8 mouse cellular contexts compared by ENCODE assay signal in genomic region chr11:102432115-102432843, GRCm38 (mm10). TPM values are rescaled to one million over a fixed set of nuclear protein-coding genes. Genes with fewer than 3 reads are reported as not detected.
DNase-seq lines count a peak whose midpoint lies in the region; ATAC-seq lines count a peak whose summit lies in the region.
"Had no signal": no experiment of that assay in that cellular context is flagged by ENCODE, and none has a peak within 500 bp of the region (broad histone marks: within the 10 kb centered on the region; RNA-seq: fewer than 3 reads in every experiment).

No protein-coding gene starts in this region.

- whole genome bisulfite sequencing in kidney, embryonic 16.5 days = 63% methylated on average over 16 of the region's 16 CpGs
- 62% methylated on average over 16 of the region's 16 CpGs for WGBS in heart, embryonic 12.5 days
- WGBS in forebrain, embryonic 15.5 days = 68% methylated on average over 16 of the region's 16 CpGs

- 0 out of 2 replicates have a peak overlapping the region, but pooled peaks have one; percentile 18 for H3K4me2 ChIP-seq in kidney, embryonic 16.5 days (replicated peaks; ENCODE audit: low read depth, low read length)
- 0 out of 2 replicates have a peak overlapping the region, but pooled peaks have one; percentile 2 for H3K4me2 ChIP-seq in heart, embryonic 12.5 days
- H3K4me2 ChIP-seq in forebrain, embryonic 15.5 days (replicated peaks) = no peak overlapping the region
- H3K4me2 ChIP-seq: midbrain, embryonic 12.5 days had no signal

- no peak for ATAC-seq in kidney, embryonic 16.5 days (ENCODE audit: low FRiP score, low TSS enrichment)
- peak; percentile 26 for ATAC-seq in activated CD4-positive, CD25-positive, alpha-beta regulatory T cell, adult 4 months
- ATAC-seq in heart, embryonic 12.5 days (ENCODE audit: insufficient number of reproducible peaks, low FRiP score) = no peak
- ATAC-seq in forebrain, embryonic 15.5 days (replicated peaks) = no peak

- peaks cover 25% of the 10 kb centered on the region for H3K4me1 ChIP-seq in kidney, embryonic 16.5 days (ENCODE audit: insufficient read depth, low read length)
- peaks cover 31% of the 10 kb centered on the region for H3K4me1 ChIP-seq in heart, embryonic 12.5 days (replicated peaks)
- peaks cover 38% of the 10 kb centered on the region for H3K4me1 ChIP-seq in forebrain, embryonic 15.5 days

- no peaks in the 10 kb centered on the region for H3K9me3 ChIP-seq in kidney, embryonic 16.5 days (ENCODE audit: low read length)
- H3K9me3 ChIP-seq in heart, embryonic 12.5 days (replicated peaks) = no peaks in the 10 kb centered on the region
- H3K9me3 ChIP-seq in forebrain, embryonic 15.5 days = no peaks in the 10 kb centered on the region
- H3K9me3 ChIP-seq: midbrain, embryonic 12.5 days had no signal

- no peak for DNase-seq in kidney, postnatal 14 days
- DNase-seq in lung, postnatal 36 days = peak; percentile 66
- peak; percentile 24 for DNase-seq in thymus, postnatal 4 days

- no peak overlapping the region for H3K27ac ChIP-seq in kidney, embryonic 16.5 days (ENCODE audit: low read length)
- no peak overlapping the region for H3K27ac ChIP-seq in heart, embryonic 12.5 days (ENCODE audit: poor library complexity, severe bottlenecking)
- H3K27ac ChIP-seq in forebrain, embryonic 15.5 days (replicated peaks) = no peak overlapping the region
- H3K27ac ChIP-seq: midbrain, embryonic 12.5 days had no signal

- no peak overlapping the region for H3K4me3 ChIP-seq in kidney, embryonic 16.5 days (ENCODE audit: low read length)
- no peak overlapping the region; the same call in 1 of the 2 replicates for H3K4me3 ChIP-seq in heart, embryonic 12.5 days
- H3K4me3 ChIP-seq in forebrain, embryonic 15.5 days = no peak overlapping the region
- H3K4me3 ChIP-seq: midbrain, embryonic 12.5 days had no signal

- H3K36me3 ChIP-seq in kidney, embryonic 16.5 days (ENCODE audit: insufficient read depth, low read length) = peaks cover 26% of the 10 kb centered on the region
- H3K36me3 ChIP-seq in heart, embryonic 12.5 days = peaks cover 34% of the 10 kb centered on the region
- peaks cover 25% of the 10 kb centered on the region for H3K36me3 ChIP-seq in forebrain, embryonic 15.5 days

- H3K9ac ChIP-seq in kidney, embryonic 16.5 days (replicated peaks; ENCODE audit: low read length) = 0 out of 2 replicates have a peak overlapping the region, but pooled peaks have one; percentile 41
- H3K9ac ChIP-seq in heart, embryonic 12.5 days = peak overlapping the region; percentile 56; the same call in 1 of the 2 replicates
- H3K9ac ChIP-seq in forebrain, embryonic 15.5 days (replicated peaks) = no peak overlapping the region
- H3K9ac ChIP-seq: midbrain, embryonic 12.5 days had no signal

- no peaks in the 10 kb centered on the region for H3K27me3 ChIP-seq in kidney, embryonic 16.5 days (ENCODE audit: insufficient read depth, low read length)
- H3K27me3 ChIP-seq in heart, embryonic 12.5 days (replicated peaks) = no peaks in the 10 kb centered on the region
- H3K27me3 ChIP-seq in forebrain, embryonic 15.5 days = no peaks in the 10 kb centered on the region; the same call in 1 of the 2 replicates

RNA-seq across cellular contexts. Expression of gene Grn, which starts 2.2 kb away (rescaled TPM):
- 208 and 213 TPM in 2 replicates for polyA plus RNA-seq in kidney, embryonic 16.5 days (2015; fragmentation: Nextera tagmentation; extraction: Ambion mirVana)
- polyA plus RNA-seq in activated CD4-positive, CD25-positive, alpha-beta regulatory T cell, adult 4 months (2017; shearing (Covaris generic)) = 10 to 100 TPM; 23.7 to 30.3 TPM
- polyA plus RNA-seq in heart, embryonic 12.5 days (2016; fragmentation: Nextera tagmentation; extraction: Ambion mirVana) = 189 and 191 TPM in 2 replicates
- 61.8 and 62.0 TPM in 2 replicates for polyA plus RNA-seq in forebrain, embryonic 15.5 days (2015; fragmentation: Nextera tagmentation; extraction: Ambion mirVana)

RNA-seq across cellular contexts. Expression of gene Fam171a2, which starts 15.2 kb away (rescaled TPM):
- 5.3 and 5.8 TPM in 2 replicates for polyA plus RNA-seq in kidney, embryonic 16.5 days (2015; fragmentation: Nextera tagmentation; extraction: Ambion mirVana)
- polyA plus RNA-seq in activated CD4-positive, CD25-positive, alpha-beta regulatory T cell, adult 4 months (2017; shearing (Covaris generic)) = not detected
- polyA plus RNA-seq in heart, embryonic 12.5 days (2016; fragmentation: Nextera tagmentation; extraction: Ambion mirVana) = 4.5 and 5.6 TPM in 2 replicates
- polyA plus RNA-seq in forebrain, embryonic 15.5 days (2015; fragmentation: Nextera tagmentation; extraction: Ambion mirVana) = 22.5 and 24.3 TPM in 2 replicates

RNA-seq across cellular contexts. Expression of gene Slc25a39, which starts 24.5 kb away (rescaled TPM):
- polyA plus RNA-seq in kidney, embryonic 16.5 days (2015; fragmentation: Nextera tagmentation; extraction: Ambion mirVana) = 337 and 360 TPM in 2 replicates
- 10 to 100 TPM; 50.9 to 65.4 TPM for polyA plus RNA-seq in activated CD4-positive, CD25-positive, alpha-beta regulatory T cell, adult 4 months (2017; shearing (Covaris generic))
- polyA plus RNA-seq in heart, embryonic 12.5 days (2016; fragmentation: Nextera tagmentation; extraction: Ambion mirVana) = 253 and 260 TPM in 2 replicates
- polyA plus RNA-seq in forebrain, embryonic 15.5 days (2015; fragmentation: Nextera tagmentation; extraction: Ambion mirVana) = 144 TPM in 2 replicates

RNA-seq across cellular contexts. Expression of gene Itga2b, which starts 37.6 kb away (rescaled TPM):
- 10.2 and 10.8 TPM in 2 replicates for polyA plus RNA-seq in kidney, embryonic 16.5 days (2015; fragmentation: Nextera tagmentation; extraction: Ambion mirVana)
- under 1 TPM in 1 of 2 experiments, not detected in 1; 0.34 TPM for polyA plus RNA-seq in activated CD4-positive, CD25-positive, alpha-beta regulatory T cell, adult 4 months (2017; shearing (Covaris generic))
- 16.5 and 22.5 TPM in 2 replicates for polyA plus RNA-seq in heart, embryonic 12.5 days (2016; fragmentation: Nextera tagmentation; extraction: Ambion mirVana)
- 4.0 and 4.7 TPM in 2 replicates for polyA plus RNA-seq in forebrain, embryonic 15.5 days (2015; fragmentation: Nextera tagmentation; extraction: Ambion mirVana)

RNA-seq across cellular contexts. Expression of gene Rundc3a, which starts 39.1 kb away (rescaled TPM):
- 3.3 and 3.9 TPM in 2 replicates for polyA plus RNA-seq in kidney, embryonic 16.5 days (2015; fragmentation: Nextera tagmentation; extraction: Ambion mirVana)
- polyA plus RNA-seq in activated CD4-positive, CD25-positive, alpha-beta regulatory T cell, adult 4 months (2017; shearing (Covaris generic)) = 1 to 10 TPM; 2.4 TPM
- 1.7 and 1.8 TPM in 2 replicates for polyA plus RNA-seq in heart, embryonic 12.5 days (2016; fragmentation: Nextera tagmentation; extraction: Ambion mirVana)
- 149 and 150 TPM in 2 replicates for polyA plus RNA-seq in forebrain, embryonic 15.5 days (2015; fragmentation: Nextera tagmentation; extraction: Ambion mirVana)
